Comparison of ENCODE assay signal across 10 mouse cellular contexts in genomic region chr4:56725839-56726238, GRCm38 (mm10). TPM values are rescaled to one million over a fixed set of nuclear protein-coding genes. Genes with fewer than 3 reads are reported as not detected.
DNase-seq lines count a peak whose midpoint lies in the region; TF ChIP-seq lines count a peak whose summit lies in the region.
"Had no signal": no experiment of that assay in that cellular context is flagged by ENCODE, and none has a peak within 500 bp of the region (broad histone marks: within the 10 kb centered on the region; RNA-seq: fewer than 3 reads in every experiment).

No protein-coding gene starts in this region.

- no peaks in the 10 kb centered on the region for H3K4me1 ChIP-seq in CH12.LX (ENCODE audit: control insufficient read depth in 1 of 2, insufficient read depth in 2 of 2)
- H3K4me1 ChIP-seq: lung, embryonic 15.5 days; neural tube, embryonic 13.5 days had no signal

- TF ChIP-seq EP300 in CH12.LX (IDR thresholded peaks at IDR 0.05; ENCODE audit: low read length) = no peak

- H3K27ac ChIP-seq in layer of hippocampus, adult 2 months = no peak overlapping the region
- no peak overlapping the region for H3K27ac ChIP-seq in CH12.LX (ENCODE audit: insufficient read depth, low read depth)
- H3K27ac ChIP-seq: lung, embryonic 15.5 days; neural tube, embryonic 13.5 days had no signal

- TF ChIP-seq CTCF in layer of hippocampus, adult 2 months (conservative IDR thresholded peaks at IDR 0.05) = peak; percentile 57
- TF ChIP-seq CTCF in CH12.LX (conservative IDR thresholded peaks at IDR 0.05 in 1 of 2, IDR thresholded peaks at IDR 0.05 in 1 of 2; ENCODE audit: low read depth in 2 of 2, low read length in 2 of 2) = peak; percentile 33 to 65; a peak in 3 of 4 replicates

- no peak for TF ChIP-seq POLR2A in CH12.LX (IDR thresholded peaks at IDR 0.05; ENCODE audit: low read depth, low read length)

- H3K4me2 ChIP-seq in CH12.LX (ENCODE audit: insufficient read depth, low read depth, poor library complexity, severe bottlenecking) = no peak overlapping the region
- H3K4me2 ChIP-seq: lung, embryonic 15.5 days; neural tube, embryonic 13.5 days had no signal

- no peaks in the 10 kb centered on the region for H3K79me2 ChIP-seq in CH12.LX (replicated peaks; ENCODE audit: control insufficient read depth, extremely low read depth, insufficient read depth, poor library complexity, severe bottlenecking)

- no peak overlapping the region for H3K4me3 ChIP-seq in layer of hippocampus, adult 2 months
- H3K4me3 ChIP-seq in CH12.LX (replicated peaks in 1 of 3; ENCODE audit: low read depth in 2 of 3, low read length in 2 of 3, poor library complexity in 1 of 3) = no peak overlapping the region
- H3K4me3 ChIP-seq: lung, embryonic 15.5 days; neural tube, embryonic 13.5 days had no signal

- in situ Hi-C loops in CH12.LX (cut with MboI; ENCODE audit: low pct_ligation_motif_present, low pct_unique_long_range_greater_than_20kb, low sequenced_read_pairs) = no loop called here

- TF ChIP-seq RAD21 in CH12.LX (IDR thresholded peaks at IDR 0.05; ENCODE audit: low read depth, low read length) = peak; percentile 52

- H3K9me3 ChIP-seq in CH12.LX (replicated peaks; ENCODE audit: low read length) = no peaks in the 10 kb centered on the region
- H3K9me3 ChIP-seq: lung, embryonic 15.5 days had no signal

- H3K36me3 ChIP-seq in CH12.LX (replicated peaks in 1 of 2; ENCODE audit: control insufficient read depth in 1 of 2, insufficient read depth in 1 of 2, low read length in 1 of 2) = no peaks in the 10 kb centered on the region
- H3K36me3 ChIP-seq: lung, embryonic 15.5 days; neural tube, embryonic 13.5 days had no signal

- H3K27me3 ChIP-seq in CH12.LX (replicated peaks) = no peaks in the 10 kb centered on the region
- H3K27me3 ChIP-seq: lung, embryonic 15.5 days; neural tube, embryonic 13.5 days had no signal

- dilution Hi-C loops in CH12.LX (cut with MboI; ENCODE audit: extremely low pct_ligation_motif_present, extremely low pct_unique_long_range_greater_than_20kb, low sequenced_read_pairs) = no loop called here

- no peak overlapping the region for H3K9ac ChIP-seq in CH12.LX (ENCODE audit: insufficient read depth, low read depth)
- H3K9ac ChIP-seq: lung, embryonic 15.5 days; neural tube, embryonic 13.5 days had no signal

- peak in 1 of 2 experiments; percentile 8 for DNase-seq in layer of hippocampus, adult 2 months (ENCODE audit: low spot score in 2 of 2)
- DNase-seq in layer of hippocampus, adult 9-10 months (ENCODE audit: low spot score) = no peak
- DNase-seq in CH12.LX (ENCODE audit: extremely low read depth) (peak; percentile 52), MEL-GATA-1-ER (ENCODE audit: extremely low read depth, low read depth) (peak; percentile 25)
- DNase-seq in induced T-regulatory cell, adult 2 months (ENCODE audit: low read depth) = peak; percentile 34
- DNase-seq in yolk sac, embryonic 10.5 days (ENCODE audit: low spot score) = no peak
- no peak for DNase-seq in layer of hippocampus, postnatal 14 days (ENCODE audit: low spot score in 2 of 2)

TF ChIP-seq in CH12.LX, 34 proteins besides CTCF, POLR2A, EP300 and RAD21:
- peak; percentile 32; the same call in 1 of the 2 replicates for TF ChIP-seq SMC3 (IDR thresholded peaks at IDR 0.05; ENCODE audit: low read depth, low read length)
- TF ChIP-seq NRF1 (IDR thresholded peaks at IDR 0.05; ENCODE audit: low read depth, low read length) = no peak

RNA-seq across cellular contexts. Expression of gene Gm26657, which starts 14.0 kb away (rescaled TPM):
- not detected for total RNA-seq in layer of hippocampus, adult 2 months (2021)
- total RNA-seq in CH12.LX (2012; rRNA removed) (0.08 TPM in 1 of 2 replicates, not detected in the other), CH12.LX (2014; rRNA removed) (not detected in 2 replicates)
- polyA plus RNA-seq in CH12.LX (2012; ENCODE audit: insufficient read length, low read depth) = not detected in 2 replicates
- total RNA-seq in layer of hippocampus, postnatal 14 days (2021) = not detected
- polyA plus RNA-seq: intestine, embryonic 14.5 days; lung, embryonic 15.5 days; neural tube, embryonic 13.5 days had no signal

RNA-seq across cellular contexts. Expression of gene Actl7b, which starts 15.4 kb away (rescaled TPM):
- under 1 TPM; 0.26 to 0.32 TPM for total RNA-seq in layer of hippocampus, adult 2 months (2021)
- total RNA-seq in CH12.LX (2012; rRNA removed) = 0.08 and 0.13 TPM in 2 replicates
- 0.16 TPM in 1 of 2 replicates, not detected in the other for total RNA-seq in CH12.LX (2014; rRNA removed)
- polyA plus RNA-seq in CH12.LX (2012; ENCODE audit: insufficient read length, low read depth) = 0.21 and 0.23 TPM in 2 replicates
- under 1 TPM in 1 of 2 experiments, not detected in 1; 0.26 TPM for total RNA-seq in layer of hippocampus, postnatal 14 days (2021)
- polyA plus RNA-seq: intestine, embryonic 14.5 days; lung, embryonic 15.5 days; neural tube, embryonic 13.5 days had no signal

RNA-seq across cellular contexts. Expression of gene Actl7a, which starts 17.4 kb away (rescaled TPM):
- not detected for total RNA-seq in layer of hippocampus, adult 2 months (2021)
- 0.08 and 0.13 TPM in 2 replicates for total RNA-seq in CH12.LX (2012; rRNA removed)
- not detected in 2 replicates for total RNA-seq in CH12.LX (2014; rRNA removed)
- polyA plus RNA-seq in CH12.LX (2012; ENCODE audit: insufficient read length, low read depth) = not detected in 2 replicates
- total RNA-seq in layer of hippocampus, postnatal 14 days (2021) = not detected
- polyA plus RNA-seq: intestine, embryonic 14.5 days; lung, embryonic 15.5 days; neural tube, embryonic 13.5 days had no signal

Comparison
In these comparisons a context has a peak if more than half of its experiments do, and no peak if none do; other contexts are left out.
1. DNase-seq: peak in CH12.LX (single experiment), MEL-GATA-1-ER (single experiment) and induced T-regulatory cell, adult 2 months (single experiment); none in layer of hippocampus, adult 9-10 months (single experiment), yolk sac, embryonic 10.5 days (single experiment) and layer of hippocampus, postnatal 14 days (0 of 2).